Mouse (Mus musculus) heart, embryonic 16.5 days (tissue): ENCODE results near the gene Pik3r5. TPM values are rescaled to one million over a fixed set of nuclear protein-coding genes. Genes with fewer than 3 reads are reported as not detected.

Source experiments
- ATAC-seq: fragments of 200-750 bp; cut with Nextera tagmentation; replicated peaks from 2 replicates; pipeline ENCODE4 v1.8.0; 2017; ENCODE audit warnings: moderate number of reproducible peaks; ENCODE audit not compliant: insufficient read depth, low FRiP score; ENCODE audit errors: extremely low read depth
- H3K27ac ChIP-seq: fragments of 300-500 bp; sonication (generic); 2 replicates; pipeline ENCODE4 v1.5.1; 2014; ENCODE audit warnings: mild to moderate bottlenecking, low read length, control low read depth, moderate library complexity
- H3K27me3 ChIP-seq: fragments of 300-500 bp; sonication (generic); 2 replicates; pipeline ENCODE4 v1.6.1; 2014; ENCODE audit warnings: low read length, mixed read lengths; ENCODE audit not compliant: control insufficient read depth, insufficient read depth
- H3K36me3 ChIP-seq: fragments of 300-500 bp; sonication (generic); 2 replicates; pipeline ENCODE4 v1.6.1; 2014; ENCODE audit not compliant: control insufficient read depth, insufficient read depth
- H3K4me1 ChIP-seq: fragments of 300-500 bp; sonication (generic); 2 replicates; pipeline ENCODE4 v1.6.1; 2014; ENCODE audit warnings: low read length, mixed read lengths; ENCODE audit not compliant: control insufficient read depth, insufficient read depth
- H3K4me2 ChIP-seq: fragments of 300-500 bp; sonication (generic); 2 replicates; pipeline ENCODE4 v1.6.1; 2014; ENCODE audit warnings: low read depth, mild to moderate bottlenecking, control low read depth, low read length
- H3K4me3 ChIP-seq: fragments of 300-500 bp; sonication (generic); 2 replicates; pipeline ENCODE4 v1.5.1; 2014; ENCODE audit warnings: mild to moderate bottlenecking, control low read depth, low read length
- H3K9ac ChIP-seq: fragments of 300-500 bp; sonication (generic); 2 replicates; pipeline ENCODE4 v1.6.1; 2014; ENCODE audit warnings: low read length, control low read depth
- H3K9me3 ChIP-seq: fragments of 300-500 bp; sonication (generic); replicated peaks from 2 replicates; pipeline ENCODE4 v1.6.1; 2016; ENCODE audit warnings: low read length; ENCODE audit not compliant: control insufficient read depth
- WGBS: fragments of 180-500 bp; shearing (Covaris S2); extraction: QIAGEN DNeasy Blood & Tissue Kit; methylation state at CpG from one replicate; pipeline ENCODE4 v1.1.7; 2014; 5-methylcytosine and 5-hydroxymethylcytosine counted together
- polyA plus RNA-seq: library from polyadenylated mRNA; unstranded; fragments of >200 nt; fragmentation: Nextera tagmentation; extraction: Ambion mirVana; gene quantifications from 2 replicates; pipeline ENCODE4 v1.2.1, GENCODE M21; 2015

Gene Pik3r5
- polyA plus RNA-seq, 1 experiment from 2014 or later: 2.5 TPM

DNA sequence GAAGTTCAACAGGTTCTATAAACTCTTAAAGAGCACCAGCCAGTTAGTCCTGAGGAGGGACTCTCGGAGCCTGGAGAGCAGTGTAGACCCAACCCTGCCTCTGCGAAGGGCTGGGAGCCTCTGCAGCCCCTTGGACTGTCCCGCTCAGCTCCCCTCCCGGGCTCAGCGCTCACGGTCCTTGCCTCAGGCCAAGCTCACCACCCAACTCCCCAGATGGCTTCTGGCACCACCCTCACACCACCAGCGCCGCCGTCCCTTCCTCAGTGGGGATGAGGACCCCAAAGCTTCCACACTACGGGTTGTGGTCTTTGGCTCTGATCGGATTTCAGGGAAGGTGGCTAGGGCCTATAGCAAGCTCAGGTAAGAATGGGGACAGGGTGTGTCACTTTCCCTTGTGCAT lies 60.7 kb downstream of the Pik3r5 start:
- Histone ChIP-seq H3K27me3 (no peaks in the 10 kb centered on the region), H3K9me3 (no peaks in the 10 kb centered on the region), H3K4me3 (no peak overlapping the region), H3K36me3 (no peaks in the 10 kb centered on the region), H3K4me1 (peaks cover 15% of the 10 kb centered on the region), H3K27ac (no peak overlapping the region), H3K4me2 (no peak overlapping the region), H3K9ac (no peak overlapping the region)
- WGBS: 93% methylated on average over 11 of the region's 11 CpGs
- ATAC-seq: no peak

GRCm38 (mm10) chr11:68493760-68494159 lies 61.8 kb downstream of the Pik3r5 start:
- no peak overlapping the region for H3K4me2 ChIP-seq
- peaks cover 9% of the 10 kb centered on the region for H3K4me1 ChIP-seq
- peak overlapping the region; percentile 71 for H3K27ac ChIP-seq
- no peaks in the 10 kb centered on the region for H3K9me3 ChIP-seq
- 21% methylated on average over 5 of the region's 5 CpGs for WGBS
- H3K36me3 ChIP-seq: no peaks in the 10 kb centered on the region
- peak overlapping the region; percentile 27; the same call in 1 of the 2 replicates for H3K9ac ChIP-seq
- H3K27me3 ChIP-seq: no peaks in the 10 kb centered on the region
- peak; percentile 79 for ATAC-seq
- H3K4me3 ChIP-seq: no peak overlapping the region

DNA sequence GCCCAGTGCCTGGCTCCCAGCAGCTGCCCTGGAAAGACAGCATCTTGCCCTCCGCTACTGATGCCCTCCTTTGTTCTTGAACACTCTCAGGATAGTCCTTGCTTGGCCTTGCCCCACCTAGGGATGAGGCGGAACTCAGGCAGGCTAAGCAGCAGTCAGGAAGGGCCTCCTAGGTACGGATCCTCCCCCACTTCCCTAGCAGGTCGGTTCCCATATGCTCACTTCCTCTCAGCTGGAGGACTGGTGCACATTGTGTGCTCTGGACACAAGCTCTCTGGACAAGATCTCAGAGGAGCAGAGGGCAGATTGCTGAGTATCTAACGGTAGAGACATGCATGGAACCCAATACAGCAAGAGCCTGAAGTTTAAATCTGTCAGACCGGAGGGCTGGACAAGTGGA lies 65.2 kb downstream of the Pik3r5 start:
- Histone ChIP-seq H3K4me2 (no peak overlapping the region), H3K27me3 (no peaks in the 10 kb centered on the region), H3K9ac (no peak overlapping the region), H3K4me3 (no peak overlapping the region), H3K4me1 (peaks cover 17% of the 10 kb centered on the region), H3K36me3 (no peaks in the 10 kb centered on the region), H3K27ac (peak overlapping the region; percentile 22; the same call in 1 of the 2 replicates), H3K9me3 (no peaks in the 10 kb centered on the region)
- WGBS: 56% methylated on average over 6 of the region's 6 CpGs
- ATAC-seq: no peak

- H3K27me3 ChIP-seq: peaks cover 3% of the 10 kb centered on the region; the same call in 1 of the 2 replicates
- WGBS: 79% methylated on average over 11 of the region's 11 CpGs
- H3K4me3 ChIP-seq: no peak overlapping the region
- no peak overlapping the region for H3K9ac ChIP-seq
- H3K27ac ChIP-seq: no peak overlapping the region
- no peak overlapping the region for H3K4me2 ChIP-seq
- ATAC-seq: no peak
- no peaks in the 10 kb centered on the region for H3K36me3 ChIP-seq
- no peaks in the 10 kb centered on the region for H3K9me3 ChIP-seq
- peaks cover 15% of the 10 kb centered on the region for H3K4me1 ChIP-seq
These were observed 66.6 kb downstream of the Pik3r5 start for GRCm38 (mm10) chr11:68498517-68498916.

DNA sequence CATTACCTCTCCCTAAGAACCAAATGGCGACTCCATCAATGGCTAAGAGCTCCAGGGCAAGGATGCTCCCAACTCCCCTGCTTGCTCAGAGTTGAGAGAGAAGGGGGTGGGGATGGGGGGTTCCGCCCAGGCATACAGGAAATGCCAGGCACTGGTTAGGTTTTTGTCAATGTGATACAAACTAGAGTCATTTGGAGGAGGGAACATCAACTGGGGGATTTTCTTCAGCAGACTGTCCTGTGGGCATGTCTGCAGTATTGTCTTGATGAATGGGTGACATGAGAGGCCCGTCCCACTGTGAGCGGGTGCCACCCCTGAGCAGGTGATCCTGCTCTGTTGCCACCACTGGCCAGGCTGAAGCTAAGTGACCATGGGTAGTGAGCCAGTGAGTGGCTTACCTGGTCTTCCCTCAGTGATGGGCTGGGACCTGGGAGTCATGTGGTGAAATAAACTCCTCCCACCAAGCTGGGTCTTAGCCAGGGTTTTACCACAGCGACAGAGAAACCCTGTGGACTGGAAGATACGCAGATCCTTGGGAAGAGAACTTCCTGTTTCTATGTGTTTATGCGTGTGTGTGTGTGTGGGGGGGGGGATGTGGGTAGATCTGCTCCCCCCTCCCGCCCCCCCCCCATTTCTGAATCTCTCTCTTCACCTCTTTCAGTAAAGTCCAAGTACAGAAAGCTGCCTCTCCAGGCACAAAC lies 67.2 kb downstream of the Pik3r5 start:
- Histone ChIP-seq H3K36me3 (no peaks in the 10 kb centered on the region), H3K9me3 (no peaks in the 10 kb centered on the region), H3K4me3 (no peak overlapping the region), H3K27ac (no peak overlapping the region), H3K4me1 (peaks cover 11% of the 10 kb centered on the region), H3K27me3 (peaks cover 3% of the 10 kb centered on the region; the same call in 1 of the 2 replicates), H3K9ac (no peak overlapping the region), H3K4me2 (no peak overlapping the region)
- ATAC-seq: no peak
- 66% methylated on average over 8 of the region's 8 CpGs for WGBS

DNA sequence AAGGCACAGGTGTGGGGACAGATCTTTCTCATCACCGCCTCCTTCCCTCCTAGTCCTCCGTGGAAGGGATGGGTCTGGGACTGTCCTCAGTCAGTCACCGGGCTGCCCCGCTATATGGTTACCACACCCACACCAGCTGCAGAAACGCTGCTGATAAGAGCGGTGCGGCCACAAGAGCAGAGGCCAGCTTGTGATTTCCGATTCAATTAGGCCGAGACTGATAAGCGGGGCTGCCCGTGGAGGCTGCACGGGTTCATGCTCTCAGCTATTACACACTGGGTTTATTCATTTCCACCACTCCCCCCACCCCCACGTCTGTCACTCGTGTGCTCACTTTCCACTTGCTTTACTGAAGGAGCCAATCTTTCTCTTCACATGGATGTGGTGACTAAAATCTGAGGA lies 69.0 kb downstream of the Pik3r5 start:
- Histone ChIP-seq H3K4me2 (peak overlapping the region; percentile 50), H3K27me3 (peaks cover 3% of the 10 kb centered on the region; the same call in 1 of the 2 replicates), H3K4me3 (0 out of 2 replicates have a peak overlapping the region, but pooled peaks have one; percentile 1), H3K4me1 (peaks cover 11% of the 10 kb centered on the region), H3K9ac (0 out of 2 replicates have a peak overlapping the region, but pooled peaks have one; percentile 3), H3K9me3 (no peaks in the 10 kb centered on the region), H3K36me3 (no peaks in the 10 kb centered on the region), H3K27ac (no peak overlapping the region)
- WGBS: 15% methylated on average over 14 of the region's 14 CpGs
- ATAC-seq: peak; percentile 35

DNA sequence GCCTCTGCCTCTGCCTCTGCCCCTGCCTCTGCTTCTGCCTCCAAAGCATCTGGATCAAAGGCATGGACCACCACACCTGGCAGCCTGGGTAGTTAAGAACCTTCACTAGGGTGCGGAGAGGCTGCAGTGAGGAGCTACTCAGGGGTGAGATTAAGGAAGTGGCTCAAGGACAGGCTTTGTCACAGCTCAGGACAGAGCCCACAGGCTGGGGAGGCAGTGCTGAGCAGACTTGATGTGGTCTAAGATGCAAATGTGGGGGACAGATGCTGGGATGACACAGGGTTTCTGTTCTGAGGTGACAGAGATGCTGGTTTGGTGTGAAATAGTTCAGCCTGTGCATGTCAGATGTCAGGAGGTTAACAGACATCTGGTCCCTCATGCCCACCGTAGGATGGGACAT lies 70.5 kb downstream of the Pik3r5 start:
- Histone ChIP-seq H3K4me1 (peaks cover 11% of the 10 kb centered on the region), H3K4me2 (no peak overlapping the region), H3K27ac (no peak overlapping the region), H3K9me3 (no peaks in the 10 kb centered on the region), H3K27me3 (peaks cover 3% of the 10 kb centered on the region; the same call in 1 of the 2 replicates), H3K4me3 (no peak overlapping the region), H3K9ac (no peak overlapping the region), H3K36me3 (no peaks in the 10 kb centered on the region)
- WGBS: 71% methylated on average over 2 of the region's 2 CpGs
- ATAC-seq: no peak

DNA sequence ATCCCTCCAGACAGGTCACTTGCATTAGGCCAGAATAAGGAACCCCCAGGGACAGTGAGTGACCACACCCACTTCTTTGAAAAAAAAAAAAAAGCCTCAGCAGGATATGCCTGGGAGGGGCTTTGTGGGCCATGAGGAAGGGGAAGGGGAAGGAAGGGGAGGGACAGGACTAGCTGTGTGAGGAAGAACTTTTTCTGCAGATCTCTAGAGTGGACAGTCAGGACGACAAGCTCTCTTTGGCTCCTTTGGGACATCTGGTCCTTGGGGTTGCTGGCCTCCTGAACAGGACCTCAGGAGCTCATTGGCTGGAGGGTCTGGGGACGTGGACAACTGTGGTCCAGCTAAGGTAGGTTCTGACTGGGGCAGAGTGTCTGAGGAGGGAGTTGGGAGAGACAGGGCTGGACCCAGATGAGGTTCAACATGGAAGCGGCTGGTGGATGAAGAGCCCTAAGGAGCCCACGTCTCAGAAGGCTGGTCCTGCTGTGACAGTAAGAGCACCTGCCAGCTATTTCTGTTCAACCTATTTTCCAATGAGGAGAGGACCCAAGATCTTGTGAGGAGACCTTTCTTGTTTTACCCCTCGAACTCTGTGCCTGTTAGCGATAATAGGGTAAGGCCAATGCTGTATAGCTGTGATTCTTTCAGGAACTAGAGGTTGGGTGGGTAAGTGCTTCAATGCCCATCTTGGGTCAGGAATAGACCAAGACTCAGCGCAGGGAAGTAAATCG lies 71.1 kb downstream of the Pik3r5 start, which contains the start of gene Pik3r6:
Pik3r6 (plus strand) TSS at position 118 of the 728 bp plus-strand sequence.
- Histone ChIP-seq H3K36me3 (no peaks in the 10 kb centered on the region), H3K9me3 (no peaks in the 10 kb centered on the region), H3K4me2 (peak within 1 kb of the TSS; percentile 35), H3K9ac (peak within 1 kb of the TSS; percentile 2; the same call in 1 of the 2 replicates), H3K4me1 (peaks cover 11% of the 10 kb centered on the region), H3K27me3 (peaks cover 3% of the 10 kb centered on the region; the same call in 1 of the 2 replicates), H3K4me3 (peak within 1 kb of the TSS; percentile 37), H3K27ac (no peak within 1 kb of the TSS)
- 0 out of 2 replicates have a peak, but pooled peaks have one; percentile 34 for ATAC-seq
- 81% methylated on average over 8 of the region's 8 CpGs for WGBS

DNA sequence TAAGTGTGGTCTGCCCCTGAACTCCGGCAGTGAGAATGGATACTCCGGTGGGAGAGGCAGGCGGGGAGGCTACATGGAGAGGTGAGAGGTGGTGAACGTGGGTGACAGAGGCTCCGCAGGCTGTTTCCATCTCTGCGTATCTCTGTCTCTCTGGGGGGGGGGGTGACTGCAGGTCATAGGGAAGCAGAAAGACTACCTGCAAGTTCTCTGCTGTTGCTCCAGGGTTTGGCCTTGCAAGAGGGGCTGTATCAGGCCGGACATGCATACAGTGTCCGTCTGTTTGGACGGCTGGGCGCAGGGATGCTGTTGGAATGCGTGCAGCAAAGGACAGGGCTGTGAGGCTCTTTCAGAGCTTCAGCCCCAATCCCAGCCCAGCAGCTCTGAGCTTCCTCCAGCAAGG lies 73.0 kb downstream of the Pik3r5 start:
- H3K27me3 ChIP-seq: peaks cover 3% of the 10 kb centered on the region; the same call in 1 of the 2 replicates
- H3K9ac ChIP-seq: no peak overlapping the region
- H3K9me3 ChIP-seq: no peaks in the 10 kb centered on the region
- H3K36me3 ChIP-seq: no peaks in the 10 kb centered on the region
- H3K4me2 ChIP-seq: peak overlapping the region; percentile 35; the same call in 1 of the 2 replicates
- H3K4me1 ChIP-seq: peaks cover 11% of the 10 kb centered on the region
- 70% methylated on average over 11 of the region's 11 CpGs for WGBS
- no peak overlapping the region for H3K27ac ChIP-seq
- ATAC-seq: no peak
- no peak overlapping the region for H3K4me3 ChIP-seq
